Mouse (Mus musculus): Measurements from ENCODE around the gene Gm1123.

Gene Gm1123

DNA sequence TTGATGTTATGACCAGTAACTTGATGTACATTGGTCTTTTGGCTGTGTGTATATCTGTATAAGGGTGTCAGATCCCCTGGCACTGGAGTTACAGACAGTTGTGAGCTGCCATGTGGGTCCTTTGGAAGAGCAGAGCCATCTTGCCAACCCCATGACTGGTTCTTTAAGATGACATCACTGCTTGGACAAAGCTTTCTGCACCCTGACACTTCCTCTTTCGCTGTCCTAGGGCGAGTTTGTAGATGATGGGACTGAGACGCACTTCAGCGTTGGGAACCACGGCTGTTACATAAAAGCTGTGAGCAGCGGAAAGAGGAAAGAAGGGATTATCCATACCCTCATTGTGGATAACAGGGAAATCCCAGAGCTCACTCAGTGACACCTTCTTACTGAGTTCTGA, 34.2 kb downstream of the Gm1123 start:
- no peak for DNase-seq (ENCODE audit: low spot score)

DNA sequence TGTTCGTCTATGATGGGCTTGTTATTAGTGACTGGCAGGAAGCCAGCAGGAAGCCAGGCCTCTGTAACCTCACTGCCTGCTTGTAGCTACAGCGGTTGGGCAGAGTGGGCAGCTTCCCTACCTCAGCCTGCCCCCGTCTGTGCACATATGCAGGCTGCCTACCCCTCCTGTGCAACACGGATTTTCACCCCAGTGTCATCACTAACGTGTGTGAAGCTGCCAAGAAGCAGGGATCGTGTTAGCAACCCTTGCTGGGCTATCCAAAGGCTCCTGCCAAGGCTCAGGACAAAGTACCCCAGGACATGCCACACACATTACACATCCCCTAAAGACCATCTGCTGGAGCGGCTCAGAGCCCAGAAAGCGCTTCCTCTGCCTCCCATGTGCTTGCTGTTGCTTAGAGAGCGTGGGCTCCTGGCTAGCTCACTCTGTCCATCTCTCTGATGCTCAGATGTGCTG, 35.6 kb downstream of the Gm1123 start:
- DNase-seq (ENCODE audit: low spot score): no peak

DNA sequence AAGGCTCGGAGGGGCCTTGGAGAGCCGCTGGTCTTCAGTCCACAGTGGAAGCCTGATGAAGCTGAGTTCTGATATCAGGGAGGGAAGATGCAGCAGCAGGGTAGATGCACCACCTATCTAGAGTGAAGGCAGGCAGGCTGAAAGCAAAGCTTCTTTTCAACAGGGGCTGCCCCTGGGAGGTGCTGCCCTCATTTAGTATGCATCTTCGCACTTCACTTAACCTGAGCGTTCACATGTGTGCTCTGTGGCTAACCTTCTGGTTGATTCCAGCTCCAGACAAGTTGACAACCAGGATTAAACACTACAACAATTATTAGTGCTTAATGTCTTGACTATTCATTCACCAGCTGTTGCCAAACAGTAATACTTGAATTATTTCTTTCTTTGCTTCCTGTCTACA, 41.4 kb downstream of the Gm1123 start:
- no peak for DNase-seq (ENCODE audit: low spot score)

DNA sequence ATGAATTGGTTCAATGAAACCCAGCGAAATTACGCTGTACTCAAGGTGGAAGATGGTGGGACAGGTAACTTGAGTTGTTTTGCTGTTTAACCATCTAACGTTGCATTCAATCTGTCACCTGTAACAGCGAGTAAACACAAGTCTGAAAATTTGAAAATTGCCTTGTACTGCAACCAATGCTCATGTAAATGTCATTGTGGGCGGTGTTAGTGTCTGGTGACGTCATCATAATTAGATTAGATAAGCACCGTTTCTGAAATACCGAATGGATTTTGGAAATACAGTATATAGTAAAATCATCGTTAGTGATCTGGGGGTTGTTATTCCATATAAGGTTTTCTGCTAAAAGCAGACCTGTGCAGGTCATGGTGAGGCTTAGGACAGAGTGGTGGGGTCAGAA, 48.4 kb downstream of the Gm1123 start:
- no peak for DNase-seq (ENCODE audit: low spot score)

DNA sequence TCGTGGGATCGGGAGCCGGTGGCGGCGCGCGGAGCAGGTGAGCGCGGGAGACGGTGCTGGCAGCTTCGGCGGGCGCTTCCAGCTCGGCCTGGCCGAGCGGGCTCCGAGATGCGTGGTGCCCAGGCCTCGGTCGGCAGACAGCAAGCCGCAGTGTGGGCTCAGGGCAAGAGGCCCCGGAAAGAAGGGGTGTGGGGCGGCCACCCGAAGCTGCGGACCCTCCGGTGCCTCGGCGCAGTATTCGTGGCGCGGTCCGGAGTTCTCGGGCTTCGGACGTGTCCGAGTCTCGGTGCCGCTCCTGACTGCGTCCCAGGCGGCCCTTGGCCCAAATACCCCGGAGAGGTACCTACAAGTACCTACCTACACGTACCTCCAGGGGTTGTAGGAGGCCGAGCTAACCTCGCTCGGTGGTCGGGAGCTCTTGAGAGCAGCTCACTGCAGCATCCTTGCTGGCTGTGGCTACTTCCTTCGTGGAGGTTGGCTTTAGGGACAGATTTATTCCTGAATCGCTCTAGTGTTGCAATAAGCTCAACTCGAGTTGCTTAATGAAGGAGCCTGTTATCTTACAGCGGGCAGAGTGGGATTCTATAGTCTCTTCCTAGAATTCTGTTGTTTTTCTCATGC, 48.9 kb downstream of the Gm1123 start:
- peak; percentile 29 for DNase-seq (ENCODE audit: low spot score)

DNA sequence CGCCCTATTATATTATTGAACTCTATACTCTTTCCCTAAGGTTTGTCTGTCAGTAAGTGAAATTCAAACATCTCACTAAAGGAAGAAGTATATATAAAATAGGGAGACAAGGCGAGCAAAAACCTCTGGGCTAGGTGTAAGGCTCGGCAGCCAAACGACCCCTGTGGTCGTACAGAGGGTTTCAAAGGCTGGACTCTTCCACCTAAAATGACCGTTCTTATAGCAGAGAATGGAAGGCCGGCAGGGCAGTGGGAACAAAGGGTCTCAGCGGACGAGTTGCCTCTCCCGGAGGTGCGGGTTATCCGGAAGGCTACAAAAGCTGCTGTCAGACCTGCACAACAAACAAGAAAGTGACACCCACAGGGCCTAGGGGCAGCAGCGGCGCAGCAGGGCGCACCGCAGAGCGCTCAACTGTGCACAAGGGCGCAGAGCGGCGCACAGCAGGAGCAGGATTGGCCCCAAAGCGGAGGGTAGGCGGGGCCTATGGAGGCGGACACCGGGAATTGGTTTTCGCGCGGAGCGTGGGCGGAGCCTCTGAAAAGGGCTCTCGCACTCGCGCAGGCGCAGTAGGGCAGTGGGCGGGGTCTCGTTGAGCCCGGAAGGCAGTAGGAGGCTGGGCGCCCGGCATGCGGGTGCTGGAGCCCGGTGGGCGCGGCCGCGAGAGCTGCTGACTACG, 49.6 kb downstream of the Gm1123 start, which contains the start of gene Faim:
TSS of gene Faim (plus strand) at position 574 of the 676 bp plus-strand sequence.
- peak; percentile 98 for DNase-seq (ENCODE audit: low spot score)

DNA sequence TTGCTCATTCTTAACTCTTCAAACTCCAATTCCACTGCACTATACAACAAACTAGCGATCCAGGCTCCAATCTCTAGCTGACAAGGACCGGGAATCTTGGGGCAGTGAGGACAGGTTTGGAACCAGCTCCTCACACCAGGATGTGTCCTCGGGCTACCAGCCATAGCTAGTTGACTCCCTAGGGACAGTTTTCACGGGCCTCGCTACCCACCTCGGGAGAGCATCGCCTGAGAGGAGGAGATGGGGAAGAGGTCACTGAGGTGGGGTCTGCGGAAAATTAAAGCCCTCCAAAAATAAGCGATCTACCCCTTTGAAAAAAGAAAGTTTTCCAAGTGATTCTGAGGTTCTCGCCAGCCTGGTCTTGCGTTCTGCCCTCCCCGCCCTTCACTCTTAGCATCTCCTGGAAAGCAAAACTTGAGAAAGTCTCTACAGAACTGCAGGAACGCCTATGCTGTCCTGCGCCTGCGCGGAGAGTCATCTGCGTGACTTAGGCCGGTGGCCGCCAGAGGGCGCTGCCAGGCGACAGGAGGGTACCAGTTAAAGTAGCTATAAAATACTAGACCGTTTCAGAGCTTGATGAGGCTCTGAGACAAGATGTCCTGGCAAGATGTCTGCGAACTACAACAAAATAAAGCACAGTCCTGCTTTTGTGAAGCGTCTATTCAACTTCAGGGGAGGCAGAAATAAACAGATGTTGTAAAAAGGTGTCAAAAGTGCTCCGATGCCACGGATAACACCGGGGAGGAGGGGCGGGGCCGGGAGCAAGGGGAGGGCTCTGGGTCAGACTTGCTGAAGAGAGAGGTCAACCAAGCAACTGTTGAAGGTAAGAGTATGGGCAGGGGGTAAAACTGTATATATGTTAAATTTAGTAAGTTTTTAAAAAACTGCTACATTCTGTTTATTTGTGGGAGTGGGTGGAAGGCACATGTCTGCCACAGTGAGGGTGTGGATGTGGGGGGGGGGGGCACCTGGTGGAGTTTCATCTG, 55.8 kb downstream of the Gm1123 start:
- peak; percentile 81 for DNase-seq (ENCODE audit: low spot score)

DNA sequence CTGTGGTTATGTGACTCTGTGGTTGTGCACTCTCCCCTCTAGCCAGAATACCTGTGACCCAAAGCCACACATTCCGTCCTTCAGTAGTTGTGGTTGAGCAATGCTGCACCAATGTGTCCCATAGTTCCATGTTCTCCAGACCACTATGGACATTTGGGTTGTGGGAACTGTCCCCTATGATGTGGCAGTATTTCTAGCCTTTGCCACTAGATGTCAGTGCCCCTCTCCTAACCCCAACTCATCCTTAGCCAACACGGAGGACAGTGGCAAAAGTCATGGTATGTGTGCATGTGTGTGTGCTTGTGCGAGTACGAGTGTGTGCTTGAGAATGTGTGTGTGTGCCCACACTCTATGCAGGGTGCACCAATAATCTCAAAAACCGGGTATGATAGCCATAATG, 59.0 kb downstream of the Gm1123 start:
- DNase-seq (ENCODE audit: low spot score): no peak

DNA sequence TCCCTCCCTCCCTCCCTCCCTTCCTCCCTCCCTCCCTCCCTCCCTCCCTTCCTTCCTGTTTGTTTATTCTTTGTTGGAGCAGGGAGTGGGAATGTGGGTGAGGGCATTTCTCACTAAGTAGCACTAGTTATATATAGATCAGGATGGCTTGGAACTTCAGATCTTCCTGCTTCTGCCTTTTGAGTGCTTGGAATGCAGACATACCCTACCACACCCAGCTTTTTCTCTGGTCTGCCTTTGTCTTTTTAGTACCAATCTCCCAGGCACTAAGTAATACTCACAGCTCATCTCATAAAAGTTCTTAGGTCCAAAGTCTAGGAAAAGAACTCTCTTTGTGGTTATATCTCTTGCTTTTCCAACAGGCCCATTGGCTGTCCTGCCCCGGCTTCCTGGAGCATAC, 59.4 kb downstream of the Gm1123 start:
- no peak for DNase-seq (ENCODE audit: low spot score)

DNA sequence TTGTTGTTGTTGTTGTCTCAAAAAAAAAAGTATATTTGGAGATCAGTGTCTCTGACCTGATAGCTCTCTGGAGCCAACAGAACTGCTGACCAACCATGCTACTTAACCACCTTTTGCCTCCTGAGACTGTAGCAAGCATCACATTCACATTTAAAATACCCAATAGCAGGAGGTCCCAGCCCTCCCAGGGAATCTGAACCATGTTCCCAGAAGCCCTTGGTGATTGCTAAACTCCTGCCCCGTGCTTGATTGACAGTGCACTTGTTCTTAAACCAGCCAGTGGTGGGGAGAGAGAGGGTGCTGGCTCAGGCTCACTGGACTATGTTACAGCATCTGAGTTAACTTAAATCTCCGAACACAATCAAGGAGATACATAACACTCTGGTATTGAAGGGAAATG, 60.6 kb downstream of the Gm1123 start:
- DNase-seq (ENCODE audit: low spot score): no peak

DNA sequence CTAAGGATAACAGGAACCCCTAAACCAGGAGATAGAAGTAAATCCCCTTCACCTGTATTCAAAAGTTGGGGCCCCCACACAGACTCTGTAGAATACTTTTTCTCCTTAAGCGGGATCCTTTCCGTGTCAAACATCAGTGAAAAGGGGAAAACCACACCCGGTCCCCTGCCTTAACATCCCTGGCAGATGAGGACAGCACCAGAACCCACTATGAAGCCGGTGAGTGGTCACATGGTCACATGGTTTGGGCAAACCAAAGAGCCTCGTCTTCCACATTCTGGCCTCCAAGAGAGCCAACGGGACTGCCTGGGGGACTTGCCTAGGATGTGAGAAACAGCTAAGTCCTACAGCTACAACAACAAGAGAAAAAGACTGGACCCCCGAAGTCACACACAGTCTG, 62.0 kb downstream of the Gm1123 start:
- DNase-seq (ENCODE audit: low spot score): no peak

DNA sequence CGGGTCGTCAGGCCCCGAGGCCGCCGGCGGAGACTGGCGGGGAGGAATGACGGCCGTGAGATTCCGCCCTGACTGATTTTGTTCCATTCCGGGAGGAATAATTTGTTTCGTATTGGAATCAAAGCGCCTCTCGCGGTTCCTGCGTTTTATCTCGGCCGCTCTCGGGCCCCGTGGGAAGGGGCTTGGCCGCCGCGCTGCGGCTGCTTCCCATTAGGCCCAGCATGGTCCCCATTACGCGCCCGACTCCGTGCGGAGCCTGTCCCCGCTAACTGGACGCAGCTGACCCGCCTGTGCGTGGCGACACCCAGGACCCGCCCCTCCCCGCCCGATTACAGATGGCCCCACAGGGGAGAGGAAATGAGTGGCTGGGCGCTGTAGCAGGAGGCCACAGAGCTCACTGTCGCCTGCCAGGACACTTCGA, 62.4 kb downstream of the Gm1123 start:
- no peak for DNase-seq (ENCODE audit: low spot score)

DNA sequence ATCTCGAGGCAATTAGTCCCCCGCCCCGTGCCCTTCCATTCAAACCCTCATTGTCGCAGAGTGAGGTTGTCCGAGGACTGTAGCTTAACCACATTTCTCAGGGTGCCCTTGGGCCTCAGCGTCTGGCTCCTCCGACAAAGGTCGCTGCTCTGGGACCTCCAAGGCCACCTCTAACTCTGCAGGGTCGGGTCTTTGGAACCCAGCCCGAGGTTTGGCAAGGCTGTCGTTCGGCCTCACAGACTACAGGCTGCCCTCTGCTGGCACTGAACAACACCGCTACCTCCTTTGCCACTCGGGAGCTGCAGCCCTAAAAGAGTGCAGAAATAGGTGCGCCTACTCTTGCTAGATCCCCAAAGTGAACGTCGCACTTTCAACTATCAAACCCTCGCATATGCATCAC, 70.4 kb downstream of the Gm1123 start:
- DNase-seq (ENCODE audit: low spot score): no peak

DNA sequence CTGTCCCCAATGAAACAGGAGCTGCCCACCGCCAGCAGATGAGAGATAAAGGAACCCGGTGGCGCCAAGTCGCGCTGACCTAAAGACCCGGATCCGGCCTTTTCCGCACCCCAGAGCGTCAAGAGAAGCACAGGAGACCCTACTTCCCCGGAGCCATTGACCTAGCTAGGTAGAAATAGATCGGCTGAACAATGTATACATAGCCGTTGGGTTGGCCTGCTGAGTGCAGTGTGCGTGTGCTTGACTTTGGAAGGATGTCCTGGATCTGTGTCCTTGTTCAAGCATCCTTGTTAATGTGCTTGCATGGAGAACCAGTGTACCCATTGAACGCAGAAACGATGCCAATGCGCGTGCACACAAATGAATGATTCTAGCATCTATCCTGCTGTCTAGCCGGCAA, 71.9 kb downstream of the Gm1123 start:
- no peak for DNase-seq (ENCODE audit: low spot score)

DNA sequence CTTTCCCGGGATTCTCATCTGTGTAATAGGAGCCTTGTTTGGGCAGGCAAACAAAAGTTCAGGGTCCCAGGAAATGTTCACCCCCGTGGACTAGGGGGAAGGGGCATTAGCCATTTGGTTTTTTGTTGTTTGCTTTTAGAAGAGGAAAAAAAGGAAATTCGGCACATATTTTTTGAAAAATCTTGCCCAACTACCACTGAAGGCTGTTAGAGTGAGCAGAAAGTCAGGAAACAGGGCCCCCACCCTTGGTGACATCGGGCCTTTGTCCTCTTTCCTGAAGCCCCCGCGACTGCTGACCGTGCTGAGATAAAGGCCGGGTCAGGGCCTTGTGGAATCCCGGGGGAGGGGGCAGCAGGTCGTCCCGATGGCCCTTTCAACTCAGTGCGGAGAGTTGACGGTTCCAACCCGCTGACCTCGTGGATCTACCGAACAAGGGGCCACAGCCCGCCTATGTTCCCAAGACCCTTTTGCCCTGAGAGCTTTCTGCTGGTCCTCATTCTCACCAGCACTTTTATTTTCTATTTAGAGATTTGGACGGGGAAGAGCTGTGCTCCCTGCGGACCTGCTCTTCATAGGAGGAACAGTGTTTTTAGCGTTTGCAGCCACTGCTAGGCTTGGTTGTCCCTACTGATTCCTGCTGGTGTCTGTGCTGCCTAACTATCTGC, 72.9 kb downstream of the Gm1123 start:
- DNase-seq (ENCODE audit: low spot score): no peak

DNA sequence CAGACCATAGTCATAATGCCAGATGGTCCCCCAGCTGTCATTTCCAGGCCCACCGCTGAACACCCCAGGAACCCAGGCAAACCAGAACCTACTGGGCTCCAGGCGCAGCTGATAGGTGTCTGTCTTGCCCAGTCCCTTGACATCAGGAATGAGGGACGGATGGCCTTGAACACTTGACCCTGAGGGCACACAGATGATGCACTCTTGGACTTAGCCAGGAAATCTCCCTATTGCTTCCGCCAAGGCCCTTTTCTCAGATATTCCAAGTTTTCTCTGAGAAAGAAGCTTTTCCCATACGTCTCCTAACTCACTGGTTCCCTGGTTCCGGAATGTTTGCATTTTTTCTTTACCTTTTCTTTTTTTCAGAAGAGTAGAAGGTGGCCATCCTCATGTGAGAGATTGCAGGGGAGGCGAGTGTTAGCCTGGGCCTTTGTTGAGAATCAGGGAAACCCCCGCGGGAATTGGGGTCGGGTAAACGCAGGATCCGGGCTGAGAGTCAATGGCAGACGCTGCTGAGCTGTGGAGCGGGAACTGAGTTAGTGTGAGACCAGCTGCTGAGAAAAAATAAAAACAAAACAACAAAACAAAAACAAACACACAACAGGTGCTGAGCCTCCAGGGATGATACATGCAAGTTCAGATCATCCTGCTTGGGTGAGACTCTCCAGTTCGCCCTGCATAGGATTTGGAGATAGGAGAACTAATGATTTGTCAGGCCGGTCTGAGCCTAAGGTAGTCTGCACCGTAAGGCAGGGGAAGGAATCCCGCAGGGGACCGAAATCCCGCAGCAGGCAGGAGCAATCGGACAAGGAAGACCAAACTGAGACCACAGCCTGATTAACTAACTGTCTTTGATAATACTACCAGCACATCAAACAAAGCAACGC, 73.7 kb downstream of the Gm1123 start:
- DNase-seq (ENCODE audit: low spot score): no peak

DNA sequence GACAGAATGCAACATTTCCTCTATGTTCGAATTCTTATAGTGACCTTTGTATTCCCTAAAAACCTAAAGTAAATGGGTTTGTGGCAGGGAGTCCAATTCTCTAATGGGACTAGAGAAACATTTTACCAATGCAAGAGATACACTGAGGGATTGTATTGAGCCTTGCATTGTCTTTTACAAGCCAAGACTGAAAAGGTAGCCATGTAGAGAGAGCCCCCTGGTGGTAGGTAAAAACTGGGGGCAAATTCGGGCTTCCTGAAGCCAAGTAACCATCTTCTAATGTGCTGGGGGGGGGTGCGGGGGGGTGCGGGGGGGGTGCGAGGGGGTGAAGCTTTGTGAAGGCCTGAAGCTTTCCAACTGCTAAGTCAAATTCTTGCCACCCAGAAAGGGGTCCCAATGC, 75.2 kb downstream of the Gm1123 start:
- no peak for DNase-seq (ENCODE audit: low spot score)

DNA sequence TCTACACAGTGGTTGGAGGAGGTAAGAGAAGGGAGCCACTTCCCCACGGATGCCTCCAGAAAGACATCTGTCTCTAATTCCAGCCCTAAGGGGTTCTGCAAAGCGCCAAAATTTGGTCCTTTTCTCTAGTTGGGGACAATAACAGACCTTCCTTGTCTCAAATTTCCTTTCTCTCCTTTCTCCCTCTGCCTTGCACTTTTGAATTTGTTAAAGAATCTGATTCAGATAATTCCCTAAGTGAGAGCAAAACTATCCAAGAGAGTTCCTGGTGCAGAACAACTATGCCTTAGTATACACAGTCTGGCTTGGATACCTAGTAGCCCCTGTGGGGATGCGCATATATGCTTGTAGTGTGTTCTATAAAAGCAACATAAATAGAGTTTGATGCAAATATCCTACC, 75.7 kb downstream of the Gm1123 start:
- DNase-seq (ENCODE audit: low spot score): no peak

DNA sequence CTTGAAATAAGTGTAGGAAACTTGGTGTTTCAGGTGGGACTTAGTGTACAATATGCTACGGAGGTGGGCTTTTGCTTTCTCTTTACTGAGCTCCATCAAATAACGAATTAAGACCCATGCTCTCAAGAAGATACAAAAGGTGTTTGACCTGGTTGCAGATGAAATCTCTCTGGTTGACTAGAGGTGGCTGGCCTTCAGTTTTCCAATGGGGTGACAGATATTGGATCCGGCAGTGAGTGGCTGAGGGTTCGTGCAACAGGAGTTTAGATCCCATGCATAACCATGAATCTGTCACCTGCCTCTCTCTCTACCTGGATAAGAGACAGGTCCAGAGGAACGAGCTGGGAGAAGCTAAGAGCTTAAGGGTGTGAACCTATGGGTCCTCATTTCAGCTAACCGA, 76.9 kb downstream of the Gm1123 start:
- DNase-seq (ENCODE audit: low spot score): no peak

DNA sequence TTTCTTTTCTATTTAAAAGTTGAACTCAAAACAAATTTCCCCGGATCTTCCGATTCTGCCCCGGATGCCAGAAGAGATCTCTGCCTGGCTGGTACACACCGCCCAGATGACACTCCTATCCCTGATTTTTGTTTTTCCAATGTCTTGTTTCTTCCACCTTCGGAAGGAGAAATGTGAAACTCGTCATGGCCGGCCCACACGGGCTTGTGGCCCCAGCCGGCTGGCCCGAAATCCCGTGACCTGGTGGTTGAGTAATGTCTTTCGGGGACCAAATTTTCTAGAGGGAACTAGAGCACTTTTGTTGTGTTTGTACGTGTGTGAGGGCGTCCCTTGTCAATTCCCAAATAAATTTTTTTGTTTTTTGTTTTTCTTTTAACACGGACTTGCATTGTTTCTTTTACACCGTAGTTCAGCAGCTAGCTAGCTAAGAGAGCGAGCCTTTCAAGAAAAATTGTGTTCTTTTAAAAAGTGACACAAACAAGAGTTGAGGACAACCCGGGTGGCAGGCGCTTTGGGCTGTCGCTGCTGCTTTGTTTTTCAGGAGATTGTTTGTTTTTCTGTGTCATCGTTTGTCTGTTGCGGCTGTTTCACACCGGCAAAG, 77.7 kb downstream of the Gm1123 start:
- no peak for DNase-seq (ENCODE audit: low spot score)

Data from adipocyte (in vitro differentiated cells).